Mouse (Mus musculus): Measurements from ENCODE around the gene Atpif1.
"Not testable (repeated sequence)": the region's sequence is repeated elsewhere in the genome, so short reads cannot be mapped to it uniquely, and the experiment has no call there.

DNA sequence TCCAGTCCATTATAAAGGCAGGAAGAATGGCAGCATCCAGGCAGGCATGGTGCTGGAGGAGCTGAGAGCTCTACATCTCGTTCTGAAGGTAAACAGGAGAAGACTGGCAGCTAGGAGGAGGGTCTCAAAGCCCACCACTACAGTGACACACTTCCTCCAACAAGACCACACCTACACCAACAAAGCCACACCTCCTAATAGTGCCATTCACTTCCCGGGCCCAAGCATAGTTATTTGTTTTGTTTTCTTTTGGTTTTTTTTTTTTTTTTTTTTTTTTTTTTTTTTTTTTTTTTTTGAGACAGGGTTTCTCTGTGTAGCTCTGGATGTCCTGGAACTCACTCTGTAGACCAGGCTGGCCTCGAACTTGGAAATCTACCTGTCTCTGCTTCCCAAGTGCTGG is 51.4 kb downstream of the Atpif1 start:
- not testable (repeated sequence) for TF ChIP-seq CTCF (IDR thresholded peaks at IDR 0.05; ENCODE audit: insufficient read depth, low read length); POLR2A (IDR thresholded peaks at IDR 0.05; ENCODE audit: borderline replicate concordance, extremely low read depth, low read depth, low read length)
